Mouse (Mus musculus) kidney, postnatal 0 days (tissue): Measurements from ENCODE around the gene Dera. TPM values are rescaled to one million over a fixed set of nuclear protein-coding genes. Genes with fewer than 3 reads are reported as not detected.
A peak's percentile ranks its signal among the peaks of the same experiment; 100 is the strongest.

Source experiments
- ATAC-seq: fragments of 200-750 bp; cut with Nextera tagmentation; replicated peaks from 2 replicates; pipeline ENCODE4 v1.8.0; 2017; ENCODE audit warnings: low read depth, moderate number of reproducible peaks, moderate TSS enrichment, moderate library complexity; ENCODE audit not compliant: low FRiP score
- DNase-seq: peaks from one replicate; pipeline ENCODE4 v3.0.0-alpha.2; 2016; ENCODE audit warnings: low spot score
- H3K27ac ChIP-seq: fragments of 300-500 bp; sonication (generic); 2 replicates; pipeline ENCODE4 v1.5.1; 2014; ENCODE audit warnings: mild to moderate bottlenecking
- H3K27me3 ChIP-seq: fragments of 300-500 bp; sonication (generic); 2 replicates; pipeline ENCODE4 v1.6.1; 2014; ENCODE audit warnings: low read length, mixed read lengths; ENCODE audit not compliant: insufficient read depth
- H3K36me3 ChIP-seq: fragments of 300-500 bp; sonication (generic); 2 replicates; pipeline ENCODE4 v1.6.1; 2014; ENCODE audit warnings: low read length, mixed read lengths; ENCODE audit not compliant: insufficient read depth
- H3K4me1 ChIP-seq: fragments of 300-500 bp; sonication (generic); replicated peaks from 2 replicates; pipeline ENCODE4 v1.6.1; 2014; ENCODE audit warnings: antibody characterized with exemption, low read length, mixed read lengths; ENCODE audit not compliant: insufficient read depth
- H3K4me2 ChIP-seq: fragments of 300-500 bp; sonication (generic); 2 replicates; pipeline ENCODE4 v1.6.1; 2014; ENCODE audit warnings: mild to moderate bottlenecking, low read length, moderate library complexity, mixed read lengths
- H3K4me3 ChIP-seq: fragments of 300-500 bp; sonication (generic); replicated peaks from 2 replicates; pipeline ENCODE4 v1.5.1; 2014; ENCODE audit warnings: low read depth, low read length
- H3K9ac ChIP-seq: fragments of 300-500 bp; sonication (generic); 2 replicates; pipeline ENCODE4 v1.6.1; 2014; ENCODE audit warnings: low read depth, low read length
- H3K9me3 ChIP-seq: fragments of 300-500 bp; sonication (generic); replicated peaks from 2 replicates; pipeline ENCODE4 v1.6.1; 2016; ENCODE audit warnings: low read length, inconsistent platforms, mixed read lengths
- CTCF ChIP-seq: IDR thresholded peaks from 2 replicates; pipeline ENCODE4 v1.5.1; 2016; ENCODE audit warnings: antibody characterized with exemption, low read depth, mild to moderate bottlenecking, moderate library complexity
- WGBS: fragments of 180-500 bp; shearing (Covaris S2); extraction: QIAGEN DNeasy Blood & Tissue Kit; methylation state at CpG from one replicate; pipeline ENCODE4 v1.1.7; 2014; 5-methylcytosine and 5-hydroxymethylcytosine counted together
- polyA plus RNA-seq: library from polyadenylated mRNA; unstranded; fragments of >200 nt; fragmentation: Nextera tagmentation; extraction: Ambion mirVana; gene quantifications from 2 replicates; pipeline ENCODE4 v1.2.1, GENCODE M21; 2015

Dera gene
- polyA plus RNA-seq, 1 experiment from 2014 or later = 85.5 TPM

- Histone ChIP-seq H3K27me3 (no peaks in the 10 kb centered on the region), H3K27ac (0 out of 2 replicates have a peak overlapping the region, but pooled peaks have one; percentile 25), H3K4me1 (0 out of 2 replicates have a peak, but pooled peaks cover 2% of the 10 kb centered on the region), H3K36me3 (no peaks in the 10 kb centered on the region), H3K4me3 (no peak overlapping the region), H3K4me2 (no peak overlapping the region), H3K9ac (no peak overlapping the region), H3K9me3 (no peaks in the 10 kb centered on the region)
- 40% methylated on average over 6 of the region's 6 CpGs for WGBS
- DNase-seq (peak; percentile 22), ATAC-seq (no peak)
- TF ChIP-seq CTCF = no peak
Measured at GRCm38 (mm10) chr6:137808706-137809105, 54.4 kb downstream of the Dera start.

- 24% methylated on average over 5 of the region's 5 CpGs for WGBS
- DNase-seq (peak; percentile 37), ATAC-seq (0 out of 2 replicates have a peak, but pooled peaks have one; percentile 35)
- no peak for TF ChIP-seq CTCF
- Histone ChIP-seq H3K4me2 (no peak overlapping the region), H3K9ac (no peak overlapping the region), H3K27ac (no peak overlapping the region), H3K27me3 (no peaks in the 10 kb centered on the region), H3K4me1 (no peaks in the 10 kb centered on the region), H3K4me3 (no peak overlapping the region), H3K36me3 (no peaks in the 10 kb centered on the region), H3K9me3 (no peaks in the 10 kb centered on the region)
Measured at GRCm38 (mm10) chr6:137810136-137810535, 55.8 kb downstream of the Dera start.

- no peaks in the 10 kb centered on the region for H3K4me1 ChIP-seq
- no peak overlapping the region for H3K4me2 ChIP-seq
- 89% methylated on average over 1 of the region's 1 CpGs for WGBS
- H3K9ac ChIP-seq = no peak overlapping the region
- ATAC-seq (0 out of 2 replicates have a peak, but pooled peaks have one; percentile 6), DNase-seq (no peak)
- H3K36me3 ChIP-seq = no peaks in the 10 kb centered on the region
- TF ChIP-seq CTCF = no peak
- no peaks in the 10 kb centered on the region for H3K9me3 ChIP-seq
- no peak overlapping the region for H3K4me3 ChIP-seq
- no peak overlapping the region for H3K27ac ChIP-seq
- no peaks in the 10 kb centered on the region for H3K27me3 ChIP-seq
Measured at GRCm38 (mm10) chr6:137814006-137814405, 59.7 kb downstream of the Dera start.

GRCm38 (mm10) chr6:137816508-137816907 is 62.2 kb downstream of the Dera start:
- Histone ChIP-seq H3K4me1 (no peaks in the 10 kb centered on the region), H3K27me3 (no peaks in the 10 kb centered on the region), H3K36me3 (no peaks in the 10 kb centered on the region), H3K9ac (no peak overlapping the region), H3K4me2 (no peak overlapping the region), H3K27ac (no peak overlapping the region), H3K9me3 (no peaks in the 10 kb centered on the region), H3K4me3 (no peak overlapping the region)
- DNase-seq (no peak), ATAC-seq (no peak)
- no peak for TF ChIP-seq CTCF
- WGBS = 90% methylated on average over 9 of the region's 9 CpGs

- Histone ChIP-seq H3K9me3 (no peaks in the 10 kb centered on the region), H3K36me3 (no peaks in the 10 kb centered on the region), H3K4me3 (no peak overlapping the region), H3K27ac (no peak overlapping the region), H3K4me1 (no peaks in the 10 kb centered on the region), H3K4me2 (no peak overlapping the region), H3K9ac (no peak overlapping the region), H3K27me3 (no peaks in the 10 kb centered on the region)
- DNase-seq (no peak), ATAC-seq (no peak)
- TF ChIP-seq CTCF = no peak
- 64% methylated on average over 5 of the region's 5 CpGs for WGBS
Measured at GRCm38 (mm10) chr6:137822550-137822949, 68.2 kb downstream of the Dera start.

- Histone ChIP-seq H3K9me3 (no peaks in the 10 kb centered on the region), H3K4me3 (no peak overlapping the region), H3K27ac (no peak overlapping the region), H3K9ac (no peak overlapping the region), H3K4me2 (no peak overlapping the region), H3K36me3 (no peaks in the 10 kb centered on the region), H3K4me1 (no peaks in the 10 kb centered on the region), H3K27me3 (no peaks in the 10 kb centered on the region)
- TF ChIP-seq CTCF = no peak
- ATAC-seq (no peak), DNase-seq (no peak)
- WGBS = 86% methylated on average over 7 of the region's 7 CpGs
Measured at GRCm38 (mm10) chr6:137824046-137825021, 70.0 kb downstream of the Dera start.
